Mouse (Mus musculus) midbrain, postnatal 0 days (tissue): Measurements from ENCODE around the gene Wfdc5. TPM values are rescaled to one million over a fixed set of nuclear protein-coding genes. Genes with fewer than 3 reads are reported as not detected.

Experiments
- ATAC-seq: fragments of 200-750 bp; cut with Nextera tagmentation; 2 replicates; pipeline ENCODE4 v1.8.0; 2017; ENCODE audit warnings: moderate number of reproducible peaks, mild to moderate bottlenecking, moderate TSS enrichment, moderate library complexity; ENCODE audit not compliant: low FRiP score
- DNase-seq: peaks from one replicate; pipeline ENCODE4 v3.0.0-alpha.2; 2015; ENCODE audit warnings: low spot score
- H3K27ac ChIP-seq: fragments of 300-500 bp; sonication (generic); 2 replicates; pipeline ENCODE4 v1.5.1; 2014; ENCODE audit warnings: low read depth, mild to moderate bottlenecking, low read length, mixed read lengths
- H3K27me3 ChIP-seq: fragments of 300-500 bp; sonication (generic); 2 replicates; pipeline ENCODE4 v1.6.1; 2014; ENCODE audit warnings: low read length, control low read depth, mixed read lengths; ENCODE audit not compliant: insufficient read depth
- H3K36me3 ChIP-seq: fragments of 300-500 bp; sonication (generic); 2 replicates; pipeline ENCODE4 v1.6.1; 2014; ENCODE audit warnings: low read length, control low read depth, mixed read lengths; ENCODE audit not compliant: insufficient read depth
- H3K4me1 ChIP-seq: fragments of 300-500 bp; sonication (generic); 2 replicates; pipeline ENCODE4 v1.6.1; 2014; ENCODE audit warnings: mild to moderate bottlenecking, control low read depth, antibody characterized with exemption, low read length, mixed read lengths; ENCODE audit not compliant: insufficient read depth
- H3K4me2 ChIP-seq: fragments of 300-500 bp; sonication (generic); 2 replicates; pipeline ENCODE4 v1.6.1; 2014; ENCODE audit warnings: low read depth, mild to moderate bottlenecking, low read length, mixed read lengths; ENCODE audit not compliant: poor library complexity, severe bottlenecking
- H3K4me3 ChIP-seq: fragments of 300-500 bp; sonication (generic); 2 replicates; pipeline ENCODE4 v1.5.1; 2014; ENCODE audit warnings: low read depth, mild to moderate bottlenecking, low read length, moderate library complexity
- H3K9ac ChIP-seq: fragments of 300-500 bp; sonication (generic); replicated peaks from 2 replicates; pipeline ENCODE4 v1.6.1; 2014; ENCODE audit warnings: mild to moderate bottlenecking, low read length, moderate library complexity, mixed read lengths; ENCODE audit not compliant: poor library complexity, severe bottlenecking
- H3K9me3 ChIP-seq: fragments of 300-500 bp; sonication (generic); 2 replicates; pipeline ENCODE4 v1.6.1; 2016; ENCODE audit warnings: low read length, control low read depth
- CTCF ChIP-seq: IDR thresholded peaks from 2 replicates; pipeline ENCODE4 v1.5.1; 2016; ENCODE audit warnings: antibody characterized with exemption, mild to moderate bottlenecking
- WGBS: fragments of 180-500 bp; shearing (Covaris S2); extraction: QIAGEN DNeasy Blood & Tissue Kit; methylation state at CpG from one replicate; pipeline ENCODE4 v1.1.7; 2014; 5-methylcytosine and 5-hydroxymethylcytosine counted together
- polyA plus RNA-seq: library from polyadenylated mRNA; unstranded; fragments of >200 nt; fragmentation: Nextera tagmentation; extraction: Ambion mirVana; gene quantifications from 2 replicates; pipeline ENCODE4 v1.2.1, GENCODE M21; 2015
- total RNA-seq: library from RNA; depleted of rRNA; stranded (reverse); fragments of >200 nt; gene quantifications from 2 replicates; pipeline ENCODE4 v1.2.3, GENCODE M21; 2014; rRNA removed

Wfdc5 gene
- total RNA-seq (not detected in 2 replicates), polyA plus RNA-seq (not detected in 2 replicates)

GRCm38 (mm10) chr2:164182692-164183255 lies at the start of gene Wfdc5:
Wfdc5 (minus strand) TSS chr2:164182742.
- Histone ChIP-seq H3K27ac (no peak within 1 kb of the TSS), H3K4me2 (no peak within 1 kb of the TSS), H3K9ac (no peak within 1 kb of the TSS), H3K27me3 (no peaks in the 10 kb centered on the region), H3K4me3 (no peak within 1 kb of the TSS), H3K9me3 (no peaks in the 10 kb centered on the region), H3K4me1 (no peaks in the 10 kb centered on the region), H3K36me3 (no peaks in the 10 kb centered on the region)
- TF ChIP-seq CTCF: no peak
- 60% methylated on average over 7 of the region's 7 CpGs for WGBS
- ATAC-seq (no peak), DNase-seq (no peak)

DNA sequence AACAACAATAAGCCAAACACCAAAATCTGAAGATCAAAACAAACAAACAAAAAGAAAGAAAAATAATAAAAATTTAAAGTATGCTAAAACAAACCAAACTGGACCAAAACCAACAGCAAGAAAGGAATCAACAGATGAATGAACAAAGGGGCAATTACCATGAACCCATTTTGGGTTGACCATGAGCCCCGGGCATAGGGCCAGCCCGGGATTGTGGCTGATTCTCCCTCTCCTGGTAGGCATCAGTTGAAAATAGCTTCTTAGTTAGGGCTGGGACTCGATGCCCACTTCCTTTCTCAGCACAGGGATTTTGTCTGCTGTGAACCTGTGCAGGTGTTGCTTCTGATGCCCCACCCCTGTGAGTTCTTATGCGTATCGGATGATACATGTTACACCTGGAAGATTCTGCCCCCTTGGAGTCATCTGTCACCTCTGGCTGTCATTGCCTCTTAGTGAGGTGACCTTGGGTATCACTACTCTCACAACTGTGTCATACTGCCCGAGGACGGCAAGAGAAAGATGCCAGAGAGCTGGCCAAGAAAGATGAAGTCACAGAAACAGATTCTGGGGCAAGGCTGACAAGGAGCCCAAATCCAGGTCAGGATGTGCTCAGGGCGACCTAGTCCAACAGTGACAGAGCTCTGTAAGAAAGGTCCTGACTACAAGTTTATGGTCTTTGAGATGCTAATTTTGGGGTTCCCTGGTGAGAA lies 46.0 kb upstream of the Wfdc5 start:
- Histone ChIP-seq H3K9me3 (no peaks in the 10 kb centered on the region), H3K27me3 (no peaks in the 10 kb centered on the region), H3K9ac (no peak overlapping the region), H3K36me3 (no peaks in the 10 kb centered on the region), H3K27ac (no peak overlapping the region), H3K4me1 (no peaks in the 10 kb centered on the region), H3K4me3 (no peak overlapping the region), H3K4me2 (no peak overlapping the region)
- no peak for ATAC-seq
- TF ChIP-seq CTCF: no peak
- WGBS: 86% methylated on average over 8 of the region's 8 CpGs
- no peak for DNase-seq

DNA sequence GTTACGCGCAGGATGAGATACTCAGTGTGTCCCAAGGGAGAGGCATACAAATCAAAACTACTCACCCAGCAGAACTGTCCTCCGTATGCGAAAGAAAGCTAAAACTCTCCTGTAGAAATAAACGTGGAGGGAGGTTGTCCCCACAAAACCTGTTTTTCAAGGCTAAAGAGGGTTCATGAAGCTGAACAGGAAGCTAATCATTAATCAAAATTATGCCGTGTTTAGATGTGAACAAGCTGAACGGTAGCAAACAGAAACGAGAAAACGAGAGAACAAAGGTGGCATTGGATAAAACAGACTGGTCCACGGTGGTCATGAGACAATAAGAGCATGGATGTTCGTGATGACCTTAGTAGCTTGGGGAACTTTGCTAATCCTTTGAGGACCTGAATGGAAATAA lies 39.0 kb upstream of the Wfdc5 start, which contains the start of gene Wfdc15b:
Wfdc15b (minus strand) TSS at position 139 of the 400 bp plus-strand sequence.
- Histone ChIP-seq H3K9me3 (no peaks in the 10 kb centered on the region), H3K36me3 (no peaks in the 10 kb centered on the region), H3K4me3 (no peak within 1 kb of the TSS), H3K27ac (no peak within 1 kb of the TSS), H3K9ac (no peak within 1 kb of the TSS), H3K4me1 (no peaks in the 10 kb centered on the region), H3K27me3 (no peaks in the 10 kb centered on the region), H3K4me2 (no peak within 1 kb of the TSS)
- no peak for TF ChIP-seq CTCF
- DNase-seq (no peak), ATAC-seq (no peak)
- 86% methylated on average over 11 of the region's 11 CpGs for WGBS

DNA sequence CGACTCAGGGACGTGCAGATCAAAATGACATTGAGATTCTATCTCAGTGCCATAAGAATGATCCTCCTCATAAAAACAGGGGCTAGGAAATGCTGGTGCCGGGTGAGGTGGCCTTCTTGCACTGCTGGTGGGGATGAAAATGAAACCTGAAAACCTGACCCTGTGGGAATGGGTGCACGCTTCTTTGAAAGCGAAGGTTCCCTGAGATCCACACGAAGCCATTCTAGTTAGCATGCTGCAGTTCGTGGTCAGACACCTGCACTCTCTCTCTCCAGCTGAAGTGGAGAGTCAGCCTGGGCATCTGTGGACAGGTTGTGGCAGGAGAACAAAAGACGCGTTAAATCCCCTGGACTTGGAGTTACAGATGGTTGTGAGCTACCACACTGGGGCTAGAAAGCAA lies 36.8 kb upstream of the Wfdc5 start:
- WGBS: 85% methylated on average over 9 of the region's 9 CpGs
- Histone ChIP-seq H3K4me2 (no peak overlapping the region), H3K27ac (no peak overlapping the region), H3K9me3 (no peaks in the 10 kb centered on the region), H3K9ac (no peak overlapping the region), H3K4me1 (no peaks in the 10 kb centered on the region), H3K4me3 (no peak overlapping the region), H3K36me3 (no peaks in the 10 kb centered on the region), H3K27me3 (no peaks in the 10 kb centered on the region)
- no peak for TF ChIP-seq CTCF
- ATAC-seq (no peak), DNase-seq (no peak)

DNA sequence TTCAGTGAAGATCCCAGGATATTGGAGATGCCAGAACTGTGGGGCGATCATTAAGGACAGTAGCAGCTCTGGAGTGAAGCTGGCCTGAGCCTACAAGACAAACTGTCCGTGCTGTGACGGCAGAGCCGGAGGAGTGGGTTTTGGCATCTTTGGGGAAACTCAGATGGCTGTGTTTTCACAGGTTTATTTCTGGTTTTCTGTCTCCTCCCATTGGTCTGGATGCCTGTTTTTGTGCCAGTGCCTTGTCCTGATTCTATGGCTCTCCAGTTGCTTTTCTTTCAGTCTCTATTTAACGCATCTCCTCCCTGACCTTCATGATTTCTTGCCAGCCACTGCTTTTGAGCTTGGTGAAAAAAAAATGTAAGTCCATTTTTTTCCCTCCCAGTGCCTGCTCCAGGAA lies 30.2 kb upstream of the Wfdc5 start:
- no peaks in the 10 kb centered on the region for H3K4me1 ChIP-seq
- H3K9ac ChIP-seq: no peak overlapping the region
- no peak overlapping the region for H3K4me3 ChIP-seq
- no peak for ATAC-seq
- no peak overlapping the region for H3K4me2 ChIP-seq
- DNase-seq: no peak
- no peaks in the 10 kb centered on the region for H3K9me3 ChIP-seq
- WGBS: 82% methylated on average over 5 of the region's 5 CpGs
- no peaks in the 10 kb centered on the region for H3K27me3 ChIP-seq
- TF ChIP-seq CTCF: no peak
- H3K27ac ChIP-seq: no peak overlapping the region
- H3K36me3 ChIP-seq: no peaks in the 10 kb centered on the region

- Histone ChIP-seq H3K36me3 (no peaks in the 10 kb centered on the region), H3K4me2 (no peak overlapping the region), H3K27ac (no peak overlapping the region), H3K4me3 (no peak overlapping the region), H3K9ac (no peak overlapping the region), H3K9me3 (no peaks in the 10 kb centered on the region), H3K4me1 (no peaks in the 10 kb centered on the region), H3K27me3 (no peaks in the 10 kb centered on the region)
- WGBS: 86% methylated on average over 4 of the region's 4 CpGs
- DNase-seq (no peak), ATAC-seq (no peak)
- TF ChIP-seq CTCF: no peak
Observed at GRCm38 (mm10) chr2:164210892-164211291, 28.4 kb upstream of the Wfdc5 start.
